Mouse (Mus musculus): ENCODE measurements at regions not wholly inside any gene's neighbourhood (a gene's known extent, or its start where the extent isn't known, plus 50 kb on each side); places are given as distances from the start of the nearest gene placed in this dataset.
"Not testable (repeated sequence)": the region's sequence is repeated elsewhere in the genome, so short reads cannot be mapped to it uniquely, and the experiment has no call there.

DNA sequence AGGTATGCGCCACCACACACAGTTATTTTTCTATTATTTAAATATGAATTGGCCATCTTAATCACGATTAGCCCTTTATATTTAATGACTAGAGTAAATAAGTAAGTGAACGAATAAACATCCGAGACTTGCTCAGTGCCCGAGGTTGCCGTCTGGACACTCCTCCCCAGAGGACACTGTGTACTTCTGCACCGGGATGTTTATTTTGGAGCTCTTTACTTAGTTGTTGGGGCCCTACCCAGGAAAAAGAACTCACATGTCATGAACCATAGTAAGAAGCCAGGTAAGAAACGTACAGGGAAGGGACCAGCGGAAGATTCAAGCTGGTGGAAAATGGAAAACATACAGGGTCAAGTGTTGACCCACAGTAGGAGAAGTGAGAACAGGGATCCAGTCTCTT, 89.0 kb downstream of the Akr1d1 start:
- Histone ChIP-seq H3K36me3 (no peaks in the 10 kb centered on the region), H3K27me3 (no peaks in the 10 kb centered on the region), H3K27ac (no peak overlapping the region), H3K9me3 (replicated peaks) (no peaks in the 10 kb centered on the region), H3K9ac (no peak overlapping the region), H3K4me1 (0 out of 2 replicates have a peak, but pooled peaks cover 2% of the 10 kb centered on the region), H3K4me3 (no peak overlapping the region), H3K4me2 (replicated peaks) (no peak overlapping the region)
- WGBS: 85% methylated on average over 9 of the region's 9 CpGs
- no peak for ATAC-seq (ENCODE audit: low FRiP score)

DNA sequence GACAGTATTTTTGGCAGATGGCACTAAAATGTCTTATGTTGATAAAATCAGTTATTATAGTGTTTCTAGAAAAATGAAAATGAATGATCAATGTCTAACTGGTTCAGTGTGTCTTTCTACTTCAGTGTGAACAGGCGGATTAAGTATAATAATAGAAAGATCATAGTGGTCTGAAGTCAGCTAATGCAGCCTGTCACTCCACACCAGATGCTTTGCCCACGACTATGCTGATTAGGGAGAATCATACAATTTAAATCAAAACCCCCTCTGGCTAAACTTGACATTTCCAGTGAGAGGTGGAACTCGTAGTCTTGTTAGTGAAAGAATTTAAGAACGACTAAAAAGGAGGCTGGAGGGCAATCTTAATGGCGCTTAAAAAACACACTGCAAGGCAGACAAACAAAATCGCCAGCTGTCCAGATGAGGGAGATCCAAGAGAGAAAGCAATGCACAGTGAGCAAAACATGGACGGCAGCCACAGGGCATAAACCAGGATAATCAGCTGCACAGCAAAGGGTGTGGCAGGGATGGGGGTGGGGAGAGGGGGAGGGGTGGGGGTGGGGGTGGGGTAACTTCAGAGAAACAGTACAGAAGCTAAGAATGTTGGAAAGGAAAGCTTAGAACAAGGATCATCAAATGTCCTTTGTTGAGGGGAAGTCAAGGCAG, 91.5 kb downstream of the Akr1d1 start:
- ATAC-seq (ENCODE audit: low FRiP score): no peak
- no peak overlapping the region for H3K4me2 ChIP-seq (replicated peaks)
- WGBS: 59% methylated on average over 7 of the region's 7 CpGs

DNA sequence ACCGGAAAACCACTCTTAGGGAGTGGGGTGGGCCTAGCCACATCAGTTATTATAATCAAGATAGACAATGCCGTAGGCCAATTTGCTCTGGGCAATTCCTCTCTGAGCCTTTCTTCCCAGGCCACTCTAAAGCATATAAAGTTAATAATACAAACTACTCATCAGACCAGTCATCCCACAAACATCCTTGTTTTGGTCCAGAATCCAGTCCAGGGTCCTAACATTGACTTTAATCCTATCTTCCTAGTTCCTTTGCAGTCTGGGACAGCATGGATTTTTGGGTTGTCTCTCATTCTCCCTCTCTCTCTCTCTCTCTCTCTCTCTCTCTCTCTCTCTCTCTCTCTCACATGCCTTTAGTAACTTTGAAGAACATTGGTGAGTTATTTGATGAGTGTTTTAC, 92.3 kb downstream of the Akr1d1 start:
- Histone ChIP-seq H3K27ac (no peak overlapping the region), H3K4me1 (0 out of 2 replicates have a peak, but pooled peaks cover 2% of the 10 kb centered on the region), H3K9ac (no peak overlapping the region), H3K4me2 (replicated peaks) (no peak overlapping the region), H3K36me3 (no peaks in the 10 kb centered on the region), H3K9me3 (replicated peaks) (no peaks in the 10 kb centered on the region), H3K27me3 (no peaks in the 10 kb centered on the region), H3K4me3 (no peak overlapping the region)
- ATAC-seq (ENCODE audit: low FRiP score): no peak
- WGBS: 87% methylated on average over 2 of the region's 2 CpGs

More for the DNA sequence above, 91.5 kb downstream of the Akr1d1 start:
- Histone ChIP-seq H3K36me3 (no peaks in the 10 kb centered on the region), H3K27ac (no peak overlapping the region), H3K4me3 (no peak overlapping the region), H3K9ac (no peak overlapping the region), H3K9me3 (replicated peaks) (no peaks in the 10 kb centered on the region), H3K4me1 (0 out of 2 replicates have a peak, but pooled peaks cover 2% of the 10 kb centered on the region), H3K27me3 (no peaks in the 10 kb centered on the region)

DNA sequence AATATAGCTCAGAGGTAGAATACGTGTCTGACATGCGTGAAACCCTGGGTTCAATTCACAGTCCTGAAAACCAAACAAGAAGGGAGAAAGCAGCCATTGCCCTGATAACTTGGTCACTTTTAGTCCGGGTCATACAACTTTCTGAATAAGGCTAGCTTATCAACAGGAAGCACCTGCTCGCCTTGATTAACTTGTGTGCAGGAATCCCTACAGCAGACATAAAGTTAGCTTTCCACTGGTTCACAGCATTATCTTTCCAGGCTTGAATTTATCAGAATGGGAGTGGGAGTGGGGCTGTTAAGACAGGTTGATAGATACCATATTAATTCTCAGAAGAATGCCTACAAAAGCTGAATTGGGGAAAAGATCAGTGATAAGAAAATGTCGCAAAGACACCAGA, 97.2 kb downstream of the Akr1d1 start:
- Histone ChIP-seq H3K9me3 (replicated peaks) (no peaks in the 10 kb centered on the region), H3K4me3 (no peak overlapping the region), H3K27ac (no peak overlapping the region), H3K36me3 (no peaks in the 10 kb centered on the region), H3K4me2 (replicated peaks) (no peak overlapping the region), H3K4me1 (no peaks in the 10 kb centered on the region), H3K9ac (no peak overlapping the region), H3K27me3 (no peaks in the 10 kb centered on the region)
- no peak for ATAC-seq (ENCODE audit: low FRiP score)
- 88% methylated on average over 5 of the region's 5 CpGs for WGBS

DNA sequence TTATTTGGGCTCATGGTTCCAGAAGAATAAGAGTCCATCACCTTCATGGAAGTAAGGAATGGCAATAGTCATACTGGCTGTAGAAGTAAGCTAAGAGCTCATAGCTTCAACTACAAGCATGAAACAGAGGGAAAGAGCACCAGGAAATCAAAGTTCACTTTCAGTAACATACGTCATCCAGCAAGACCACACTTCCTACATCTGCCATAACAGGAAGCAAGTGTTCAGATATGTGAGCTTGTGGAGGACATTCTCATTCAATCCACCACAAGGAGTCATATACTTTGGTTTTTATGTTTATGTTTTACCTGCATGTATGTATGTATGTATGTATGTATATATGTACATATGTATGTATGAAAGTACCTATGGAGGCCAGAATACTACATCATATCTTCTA, 104.0 kb downstream of the Akr1d1 start:
- no peaks in the 10 kb centered on the region for H3K4me1 ChIP-seq
- no peak overlapping the region for H3K4me3 ChIP-seq
- H3K27ac ChIP-seq: no peak overlapping the region
- no peaks in the 10 kb centered on the region for H3K9me3 ChIP-seq (replicated peaks)
- ATAC-seq (ENCODE audit: low FRiP score): no peak
- no peaks in the 10 kb centered on the region for H3K27me3 ChIP-seq
- H3K36me3 ChIP-seq: no peaks in the 10 kb centered on the region
- no peak overlapping the region for H3K4me2 ChIP-seq (replicated peaks)
- WGBS: 87% methylated on average over 1 of the region's 1 CpGs
- H3K9ac ChIP-seq: no peak overlapping the region

DNA sequence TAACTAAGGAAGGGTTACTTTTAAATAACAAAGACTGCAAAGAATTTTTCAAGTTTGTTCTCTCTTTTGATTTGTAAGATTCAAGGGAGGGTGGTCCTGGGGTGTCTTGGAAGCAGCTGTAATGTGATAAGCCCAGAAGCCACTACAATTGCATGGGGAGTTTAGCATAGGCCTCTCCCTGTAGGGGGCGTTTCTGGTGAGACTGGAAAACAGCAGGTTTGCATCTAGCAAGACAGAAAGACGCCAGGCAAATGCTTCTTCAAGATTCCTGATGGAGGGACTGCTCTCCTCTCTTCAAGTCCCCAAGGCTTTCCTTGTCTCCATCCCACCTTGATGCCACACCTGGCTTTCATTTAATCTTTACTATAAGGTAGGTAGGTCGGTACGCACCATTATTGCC, 112.1 kb downstream of the Akr1d1 start:
- Histone ChIP-seq H3K4me1 (peaks cover 15% of the 10 kb centered on the region), H3K4me3 (no peak overlapping the region), H3K9me3 (replicated peaks) (no peaks in the 10 kb centered on the region), H3K4me2 (replicated peaks) (peak overlapping the region; percentile 45), H3K27me3 (no peaks in the 10 kb centered on the region), H3K36me3 (no peaks in the 10 kb centered on the region), H3K9ac (no peak overlapping the region), H3K27ac (peak overlapping the region; percentile 89)
- ATAC-seq (ENCODE audit: low FRiP score): 0 out of 2 replicates have a peak, but pooled peaks have one; percentile 21
- WGBS: 30% methylated on average over 4 of the region's 4 CpGs

DNA sequence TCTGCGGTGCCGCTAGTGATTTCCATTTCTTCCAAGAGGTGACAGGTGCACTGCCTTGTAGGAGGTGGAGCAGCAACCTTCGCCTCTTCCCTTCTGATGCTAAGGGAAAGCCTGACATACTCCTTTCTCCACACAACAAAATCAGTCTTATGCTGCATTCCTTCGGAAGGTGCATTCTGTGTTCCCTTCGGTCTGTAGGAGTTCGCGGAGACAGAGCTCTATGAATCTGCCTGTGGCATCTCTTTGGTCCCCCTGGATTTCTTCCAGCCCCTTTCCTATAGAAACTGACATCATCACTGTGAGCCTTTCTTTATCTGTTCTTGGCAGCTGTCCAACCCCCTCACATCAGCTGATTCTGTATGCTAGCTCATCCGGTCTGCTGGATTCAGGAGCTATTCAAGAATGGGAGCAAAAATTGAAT, 112.7 kb downstream of the Akr1d1 start:
- Histone ChIP-seq H3K9ac (no peak overlapping the region), H3K36me3 (no peaks in the 10 kb centered on the region), H3K4me2 (replicated peaks) (peak overlapping the region; percentile 45), H3K9me3 (replicated peaks) (no peaks in the 10 kb centered on the region), H3K4me3 (no peak overlapping the region), H3K4me1 (peaks cover 15% of the 10 kb centered on the region), H3K27ac (peak overlapping the region; percentile 89), H3K27me3 (no peaks in the 10 kb centered on the region)
- whole genome bisulfite sequencing: 22% methylated on average over 8 of the region's 8 CpGs
- peak; percentile 85 for ATAC-seq (ENCODE audit: low FRiP score)

DNA sequence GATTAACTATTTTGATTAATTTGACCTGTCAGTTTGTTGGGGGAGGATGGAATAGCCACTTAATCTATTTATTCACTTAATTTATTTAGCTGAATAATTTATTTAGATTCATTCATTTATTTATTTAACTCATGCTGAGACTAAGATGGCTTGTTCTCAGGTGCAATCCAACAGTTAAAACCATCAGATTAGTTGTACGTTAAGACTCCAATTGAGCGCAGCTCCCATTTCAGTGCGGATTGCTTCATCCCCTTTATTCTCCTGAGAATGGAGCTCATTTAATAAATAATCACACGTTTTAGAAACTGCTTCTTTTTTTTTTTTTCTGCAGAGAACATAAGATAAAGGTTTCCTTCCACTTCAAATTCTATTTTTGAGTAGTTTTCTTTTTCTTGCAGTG, 113.2 kb downstream of the Akr1d1 start:
- 37% methylated on average over 4 of the region's 4 CpGs for WGBS
- ATAC-seq (ENCODE audit: low FRiP score): peak; percentile 72
- H3K4me3 ChIP-seq: no peak overlapping the region
- H3K9me3 ChIP-seq (replicated peaks): no peaks in the 10 kb centered on the region
- H3K27ac ChIP-seq: peak overlapping the region; percentile 89
- H3K9ac ChIP-seq: no peak overlapping the region
- no peaks in the 10 kb centered on the region for H3K27me3 ChIP-seq
- H3K4me2 ChIP-seq (replicated peaks): peak overlapping the region; percentile 45; the same call in 1 of the 2 replicates
- H3K4me1 ChIP-seq: peaks cover 15% of the 10 kb centered on the region
- no peaks in the 10 kb centered on the region for H3K36me3 ChIP-seq

DNA sequence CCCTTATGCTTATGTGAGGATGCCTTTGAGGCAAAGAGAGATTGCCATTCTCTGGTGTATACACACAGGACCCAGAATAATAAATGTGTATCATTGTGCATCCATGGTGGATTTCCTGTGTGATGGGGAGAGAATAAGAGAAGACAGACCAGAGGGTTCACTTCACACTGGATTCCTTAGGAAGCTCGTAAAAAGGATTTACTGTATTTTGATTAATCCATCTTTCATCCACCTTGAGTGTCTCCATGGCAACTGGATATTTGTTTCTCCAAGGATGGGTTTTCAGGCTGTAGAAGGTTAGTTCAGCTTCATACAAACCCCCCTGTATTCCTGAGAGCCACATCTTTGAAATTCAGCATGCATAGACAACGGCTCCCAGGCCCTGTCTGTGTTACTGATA, 113.7 kb downstream of the Akr1d1 start:
- WGBS: 19% methylated on average over 2 of the region's 2 CpGs
- Histone ChIP-seq H3K27me3 (no peaks in the 10 kb centered on the region), H3K9ac (no peak overlapping the region), H3K4me1 (peaks cover 15% of the 10 kb centered on the region), H3K9me3 (replicated peaks) (no peaks in the 10 kb centered on the region), H3K4me2 (replicated peaks) (no peak overlapping the region), H3K36me3 (no peaks in the 10 kb centered on the region), H3K4me3 (no peak overlapping the region), H3K27ac (peak overlapping the region; percentile 89)
- peak; percentile 69 for ATAC-seq (ENCODE audit: low FRiP score)

DNA sequence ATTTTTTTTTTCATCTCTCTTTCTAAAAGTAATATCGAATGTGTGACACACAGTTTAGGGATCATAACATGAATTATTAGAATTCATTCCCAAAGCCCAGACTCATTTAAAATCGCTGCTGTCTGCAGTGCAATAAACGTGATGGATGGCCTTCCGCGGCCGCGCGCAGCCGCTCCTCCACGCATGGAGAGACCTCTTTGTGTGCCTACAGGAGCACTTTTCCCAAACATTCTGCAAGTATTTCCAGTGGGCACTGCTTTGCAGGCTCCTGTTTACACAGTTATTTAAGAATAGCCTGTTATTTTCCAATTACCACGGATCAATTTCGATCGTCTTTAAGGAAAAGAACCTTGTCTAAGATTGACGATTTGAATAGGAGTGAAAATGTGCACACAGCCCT, 115.6 kb downstream of the Akr1d1 start:
- no peaks in the 10 kb centered on the region for H3K36me3 ChIP-seq
- peak overlapping the region; percentile 71 for H3K27ac ChIP-seq
- peaks cover 15% of the 10 kb centered on the region for H3K4me1 ChIP-seq
- no peak for ATAC-seq (ENCODE audit: low FRiP score)
- no peak overlapping the region for H3K4me3 ChIP-seq
- no peak overlapping the region for H3K4me2 ChIP-seq (replicated peaks)
- 35% methylated on average over 14 of the region's 14 CpGs for WGBS
- no peaks in the 10 kb centered on the region for H3K9me3 ChIP-seq (replicated peaks)
- no peaks in the 10 kb centered on the region for H3K27me3 ChIP-seq
- no peak overlapping the region for H3K9ac ChIP-seq

DNA sequence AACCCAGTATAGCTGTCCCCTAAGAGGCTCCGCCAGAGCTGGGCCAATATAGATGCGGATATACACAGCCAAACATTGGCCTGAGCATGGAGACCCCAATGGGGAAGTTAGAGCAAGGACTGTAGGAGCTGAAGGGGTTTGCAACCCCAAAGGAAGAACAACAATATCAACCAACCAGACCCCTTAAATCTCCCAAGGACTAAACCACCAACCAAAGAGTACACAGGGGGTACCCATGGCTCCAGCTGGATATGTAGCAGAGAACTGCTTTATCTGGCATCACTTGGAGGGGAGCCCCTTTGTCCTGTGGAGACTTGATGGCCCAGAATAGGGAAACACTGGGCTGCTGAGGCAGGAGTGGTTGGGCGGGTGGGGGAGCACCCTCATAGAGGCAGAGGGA, 127.3 kb downstream of the Akr1d1 start:
- not testable (repeated sequence) for H3K27me3 ChIP-seq; H3K9me3 ChIP-seq (replicated peaks); H3K9ac ChIP-seq; H3K4me3 ChIP-seq; H3K4me1 ChIP-seq; H3K36me3 ChIP-seq; H3K4me2 ChIP-seq (replicated peaks); H3K27ac ChIP-seq
- ATAC-seq (ENCODE audit: low FRiP score): 0 out of 2 replicates have a peak, but pooled peaks have one; percentile 6
- 95% methylated on average over 3 of the region's 3 CpGs for WGBS

DNA sequence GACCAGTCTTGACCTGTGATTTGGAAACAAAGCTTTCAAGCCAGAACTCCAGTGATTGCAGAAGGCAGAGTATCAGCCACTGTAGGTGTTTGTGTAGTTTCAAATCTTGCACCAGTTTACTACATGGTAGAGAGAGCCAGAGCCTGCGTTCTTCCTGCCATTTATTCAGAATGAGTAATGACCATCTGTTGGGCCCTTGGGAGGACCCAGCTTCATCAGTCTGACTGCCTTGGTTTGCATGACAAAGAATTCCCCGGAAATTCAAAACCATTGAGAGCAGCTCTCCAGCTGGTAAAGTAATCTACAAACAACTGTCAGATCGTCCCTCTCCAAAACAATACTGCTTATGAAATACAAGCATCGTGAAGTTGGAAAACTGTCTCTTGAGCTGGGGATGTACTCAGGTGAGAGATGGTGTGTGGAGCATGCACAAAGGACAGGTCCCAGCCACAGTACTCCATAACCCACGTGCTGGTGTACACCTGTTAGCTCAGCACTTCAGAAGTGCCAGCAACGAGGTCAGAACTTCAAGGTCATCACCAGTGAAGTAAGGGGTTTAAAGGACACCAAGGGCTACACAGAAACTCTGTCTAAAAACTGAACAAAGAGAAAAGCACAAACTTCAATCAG, 128.2 kb downstream of the Akr1d1 start:
- WGBS: 22% methylated on average over 6 of the region's 6 CpGs
- H3K27me3 ChIP-seq: no peaks in the 10 kb centered on the region
- peaks cover 5% of the 10 kb centered on the region; the same call in 1 of the 2 replicates for H3K4me1 ChIP-seq
- H3K4me2 ChIP-seq (replicated peaks): no peak overlapping the region
- H3K36me3 ChIP-seq: no peaks in the 10 kb centered on the region
- no peak overlapping the region for H3K4me3 ChIP-seq
- H3K9me3 ChIP-seq (replicated peaks): no peaks in the 10 kb centered on the region
- peak; percentile 84 for ATAC-seq (ENCODE audit: low FRiP score)
- H3K9ac ChIP-seq: no peak overlapping the region
- peak overlapping the region; percentile 32 for H3K27ac ChIP-seq

DNA sequence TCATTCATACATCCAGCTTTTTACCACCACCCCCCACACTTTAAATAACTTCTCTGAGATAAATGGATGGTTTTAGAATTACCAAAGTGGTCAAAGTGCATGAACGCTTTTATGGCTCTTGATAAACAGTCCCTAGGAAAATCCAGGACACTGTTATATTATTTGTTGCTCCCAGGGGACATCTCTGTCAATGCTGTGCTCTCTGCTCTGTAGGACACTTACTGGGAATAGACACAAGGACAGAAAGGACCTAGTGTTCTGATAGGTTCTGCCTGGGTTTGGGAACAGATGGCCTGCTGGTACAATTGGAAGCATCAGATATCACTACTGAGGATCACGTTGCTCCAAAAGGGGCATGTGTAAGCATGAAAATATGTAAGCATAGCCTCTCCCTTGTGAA, 132.8 kb downstream of the Akr1d1 start:
- ATAC-seq (ENCODE audit: low FRiP score): no peak
- H3K4me2 ChIP-seq (replicated peaks): no peak overlapping the region
- H3K27me3 ChIP-seq: no peaks in the 10 kb centered on the region
- no peaks in the 10 kb centered on the region for H3K36me3 ChIP-seq
- H3K9ac ChIP-seq: no peak overlapping the region
- peaks cover 5% of the 10 kb centered on the region; the same call in 1 of the 2 replicates for H3K4me1 ChIP-seq
- H3K4me3 ChIP-seq: no peak overlapping the region
- no peak overlapping the region for H3K27ac ChIP-seq
- no peaks in the 10 kb centered on the region for H3K9me3 ChIP-seq (replicated peaks)
- WGBS: 55% methylated on average over 2 of the region's 2 CpGs

Data from hindbrain, embryonic 12.5 days (tissue).